Mouse (Mus musculus) cerebellum, adult 2 months (tissue): ENCODE results near the gene Desi2. TPM values are rescaled to one million over a fixed set of nuclear protein-coding genes. Genes with fewer than 3 reads are reported as not detected.
A peak's percentile ranks its signal among the peaks of the same experiment; 100 is the strongest.
"Not testable (repeated sequence)": the region's sequence is repeated elsewhere in the genome, so short reads cannot be mapped to it uniquely, and the experiment has no call there.

Experiments used
- DNase-seq, 2 experiments: peaks; one replicate each; pipeline ENCODE4 v3.0.0; 2021
- H3K27ac ChIP-seq: fragments of 200-500 bp; 2 replicates; pipeline ENCODE4 v1.5.1; 2012; ENCODE audit warnings: low read length, control low read depth, inconsistent platforms; ENCODE audit not compliant: insufficient read depth
- H3K27me3 ChIP-seq: fragments of 200-500 bp; 2 replicates; pipeline ENCODE4 v1.6.1; 2012; ENCODE audit warnings: inconsistent platforms, mild to moderate bottlenecking, low read length, moderate library complexity; ENCODE audit not compliant: control insufficient read depth, insufficient read depth
- H3K4me1 ChIP-seq: fragments of 200-500 bp; 2 replicates; pipeline ENCODE4 v1.6.1; 2011; ENCODE audit warnings: low read length; ENCODE audit not compliant: control insufficient read depth, insufficient read depth
- H3K4me3 ChIP-seq: fragments of 200-500 bp; replicated peaks from 2 replicates; pipeline ENCODE3; 2011; ENCODE audit warnings: mild to moderate bottlenecking, low read depth, low read length, control low read depth; ENCODE audit not compliant: insufficient read depth
- CTCF ChIP-seq: fragments of 200-500 bp; IDR thresholded peaks from 2 replicates; pipeline ENCODE4 v1.5.1; 2011; ENCODE audit warnings: low read depth, mild to moderate bottlenecking, control low read depth, low read length, moderate library complexity, borderline replicate concordance; ENCODE audit not compliant: insufficient read depth
- POLR2A ChIP-seq: fragments of 200-500 bp; IDR thresholded peaks from 2 replicates; pipeline ENCODE4 v1.6.1; 2011; ENCODE audit warnings: low read length, control low read depth, borderline replicate concordance; ENCODE audit not compliant: insufficient read depth
- WGBS: fragments of 180-500 bp; shearing (Covaris S2); methylation state at CpG from one replicate; pipeline ENCODE4 v1.1.7; 2018; 5-methylcytosine and 5-hydroxymethylcytosine counted together
- polyA plus RNA-seq: library from polyadenylated mRNA; depleted of rRNA; stranded (reverse); fragments of >200 nt; gene quantifications from 2 replicates; pipeline ENCODE4 v1.2.3, GENCODE M21; 2012; rRNA removed

The Desi2 gene
- 12.5 and 12.6 TPM in 2 replicates for polyA plus RNA-seq

- under 1% methylated on average over 37 of the region's 37 CpGs for WGBS
- H3K4me1 ChIP-seq, H3K27me3 ChIP-seq: not testable (repeated sequence)
- Histone ChIP-seq H3K27ac (peak within 1 kb of the TSS; percentile 79), H3K4me3 (peak within 1 kb of the TSS; percentile 68)
- TF ChIP-seq POLR2A, result peak; percentile 81; the same call in 1 of the 2 replicates
- DNase-seq, result peak; percentile 95 to 99
These were observed at the start of gene Desi2 for GRCm38 (mm10) chr1:178187216-178187791. Gene Desi2 (plus strand): TSS chr1:178187417.

- not testable (repeated sequence) for H3K27ac ChIP-seq, H3K27me3 ChIP-seq, H3K4me3 ChIP-seq, H3K4me1 ChIP-seq
- TF ChIP-seq CTCF, result peak; percentile 21; the same call in 1 of the 2 replicates
- peak in 1 of 2 experiments; percentile 24 for DNase-seq
- WGBS, result 17% methylated on average over 2 of the region's 2 CpGs
These were observed 40.7 kb upstream of the Desi2 start for GRCm38 (mm10) chr1:178146513-178146912.

- H3K27ac ChIP-seq, DNase-seq, H3K4me3 ChIP-seq, H3K27me3 ChIP-seq, H3K4me1 ChIP-seq: not testable (repeated sequence)
- WGBS, result 72% methylated on average over 4 of the region's 4 CpGs
These were observed 40.3 kb upstream of the Desi2 start for GRCm38 (mm10) chr1:178146915-178147314.

GRCm38 (mm10) chr1:178182251-178182650, 5.0 kb upstream of the Desi2 start:
- Histone ChIP-seq H3K4me3 (no peak overlapping the region), H3K27ac (no peak overlapping the region), H3K27me3 (no peaks in the 10 kb centered on the region), H3K4me1 (no peaks in the 10 kb centered on the region)
- no peak for DNase-seq
- TF ChIP-seq CTCF (no peak), POLR2A (no peak)
- 93% methylated on average over 2 of the region's 2 CpGs for WGBS

- no peak overlapping the region for H3K27ac ChIP-seq
- H3K4me1 ChIP-seq, result no peaks in the 10 kb centered on the region
- H3K27me3 ChIP-seq, result no peaks in the 10 kb centered on the region
- H3K4me3 ChIP-seq, result no peak overlapping the region
- TF ChIP-seq CTCF (no peak), POLR2A (no peak)
- no peak for DNase-seq
These were observed 1.6 kb upstream of the Desi2 start for GRCm38 (mm10) chr1:178185591-178185990.

- whole genome bisulfite sequencing, result under 1% methylated on average over 28 of the region's 38 CpGs
- H3K4me1 ChIP-seq, H3K27me3 ChIP-seq, DNase-seq: not testable (repeated sequence)
- peak overlapping the region; percentile 79 for H3K27ac ChIP-seq
- peak overlapping the region; percentile 68 for H3K4me3 ChIP-seq
These were observed 593 bp downstream of the Desi2 start for GRCm38 (mm10) chr1:178187810-178188209.

- Histone ChIP-seq H3K27me3 (no peaks in the 10 kb centered on the region), H3K4me1 (no peaks in the 10 kb centered on the region), H3K27ac (no peak overlapping the region), H3K4me3 (peak overlapping the region; percentile 67)
- peak; percentile 47 to 50 for DNase-seq
- TF ChIP-seq CTCF (no peak), POLR2A (no peak)
- 8% methylated on average over 13 of the region's 13 CpGs for WGBS
These were observed 1.2 kb downstream of the Desi2 start for GRCm38 (mm10) chr1:178188386-178188785.

- H3K4me1 ChIP-seq, result 0 out of 2 replicates have a peak, but pooled peaks cover 3% of the 10 kb centered on the region
- no peak for DNase-seq
- no peak overlapping the region for H3K4me3 ChIP-seq
- H3K27me3 ChIP-seq, result no peaks in the 10 kb centered on the region
- TF ChIP-seq POLR2A, result no peak
- TF ChIP-seq CTCF, result no peak
- H3K27ac ChIP-seq, result no peak overlapping the region
- 78% methylated on average over 10 of the region's 10 CpGs for WGBS
These were observed 18.6 kb downstream of the Desi2 start for GRCm38 (mm10) chr1:178205701-178206325.

- not testable (repeated sequence) for H3K27me3 ChIP-seq, H3K4me3 ChIP-seq, H3K27ac ChIP-seq, H3K4me1 ChIP-seq, DNase-seq
- 80% methylated on average over 4 of the region's 4 CpGs for WGBS
These were observed 20.6 kb downstream of the Desi2 start for GRCm38 (mm10) chr1:178207856-178208255.
